Mouse (Mus musculus) induced T-regulatory cell, adult 2 months (primary cell): ENCODE measurements around the gene Rtbdn.

ENCODE experiments used
- DNase-seq: peaks from one replicate; pipeline ENCODE4 v3.0.0-alpha.2; 2012; ENCODE audit warnings: low read depth

Gene Rtbdn

GRCm38 (mm10) chr8:84963952-84964351 is 17.2 kb downstream of the Rtbdn start:
- DNase-seq: no peak

DNA sequence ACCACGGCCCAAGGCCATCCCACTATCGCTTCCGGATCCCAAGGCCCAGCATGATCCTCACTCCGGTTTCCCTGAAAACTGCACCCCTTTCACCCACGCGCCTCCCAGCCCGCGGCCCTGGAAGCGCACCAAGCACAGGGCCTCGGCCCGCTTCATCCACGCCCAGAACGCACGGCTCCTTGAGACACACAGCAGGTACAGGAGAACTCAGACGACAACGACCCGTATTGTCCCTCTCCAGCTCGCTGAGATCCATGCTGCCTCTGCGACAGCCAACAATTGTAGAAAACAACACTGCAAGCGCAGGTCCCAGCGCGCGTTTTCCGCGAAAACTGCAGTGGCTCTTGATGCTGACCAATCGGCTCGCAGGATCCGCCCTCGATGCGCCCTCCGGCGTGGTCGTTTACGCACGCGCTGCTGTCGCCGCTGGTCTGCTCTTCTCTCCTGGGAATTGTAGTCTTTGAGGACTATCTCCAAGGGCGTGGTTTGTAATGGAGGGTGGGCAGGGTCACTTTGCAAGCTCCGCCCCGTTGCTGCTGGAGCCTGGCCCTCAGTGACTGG is 19.0 kb downstream of the Rtbdn start:
- DNase-seq: peak; percentile 95

DNA sequence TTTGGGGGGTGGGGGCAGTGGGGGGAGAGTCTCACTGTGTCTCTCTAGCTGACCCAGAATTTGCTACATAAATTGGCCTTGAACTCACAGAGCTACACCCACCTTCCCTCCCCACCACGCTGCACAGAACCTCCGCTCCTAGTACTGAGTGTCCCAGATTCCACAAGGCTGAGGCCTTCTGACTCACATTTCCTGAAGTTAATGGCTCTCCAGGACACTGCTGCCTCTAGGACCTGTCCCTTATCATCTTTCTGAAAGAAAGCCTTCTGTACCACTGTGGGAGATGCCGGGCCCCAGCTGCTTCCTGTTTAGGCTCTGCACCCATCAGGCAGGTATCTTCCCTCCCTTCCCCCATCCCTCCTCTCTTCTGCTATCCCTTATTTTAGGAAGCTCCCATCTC is 19.8 kb downstream of the Rtbdn start:
- DNase-seq: no peak

- DNase-seq: no peak
These were observed 20.9 kb downstream of the Rtbdn start for GRCm38 (mm10) chr8:84967532-84968304.

GRCm38 (mm10) chr8:84968650-84969049 is 21.9 kb downstream of the Rtbdn start:
- no peak for DNase-seq

- DNase-seq: peak; percentile 83
These were observed 22.7 kb downstream of the Rtbdn start, which contains the start of the genes Gm49661, Prdx2 and Rnaseh2a for GRCm38 (mm10) chr8:84969241-84970134. TSS of gene Gm49661 (minus strand) at chr8:84969433. TSS of gene Prdx2 (plus strand) at chr8:84969587. TSS of gene Rnaseh2a (minus strand) at chr8:84969767.

DNA sequence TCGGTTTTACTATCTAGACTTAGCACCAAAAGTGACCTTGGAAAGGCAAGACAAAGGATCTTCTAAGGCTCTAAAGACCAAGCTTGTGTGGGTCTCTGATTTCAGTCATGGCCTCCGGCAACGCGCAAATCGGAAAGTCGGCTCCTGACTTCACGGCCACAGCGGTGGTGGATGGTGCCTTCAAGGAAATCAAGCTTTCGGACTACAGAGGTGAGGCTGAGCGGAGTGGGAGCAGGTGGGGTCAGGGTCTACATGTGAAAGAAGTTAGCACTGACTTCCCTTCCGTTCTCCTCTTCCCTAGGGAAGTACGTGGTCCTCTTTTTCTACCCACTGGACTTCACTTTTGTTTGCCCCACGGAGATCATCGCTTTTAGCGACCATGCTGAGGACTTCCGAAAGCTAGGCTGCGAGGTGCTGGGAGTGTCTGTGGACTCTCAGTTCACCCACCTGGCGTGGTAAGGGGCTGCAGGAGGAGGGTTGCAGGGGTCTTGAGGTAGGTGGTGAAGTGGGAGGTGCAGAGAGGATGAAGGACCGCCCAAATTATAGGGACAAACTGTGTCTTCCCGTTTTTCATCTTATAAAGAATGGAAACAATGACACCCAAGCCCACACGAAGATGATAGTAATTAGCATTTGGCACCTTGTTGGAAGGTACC is 23.5 kb downstream of the Rtbdn start:
- no peak for DNase-seq

DNA sequence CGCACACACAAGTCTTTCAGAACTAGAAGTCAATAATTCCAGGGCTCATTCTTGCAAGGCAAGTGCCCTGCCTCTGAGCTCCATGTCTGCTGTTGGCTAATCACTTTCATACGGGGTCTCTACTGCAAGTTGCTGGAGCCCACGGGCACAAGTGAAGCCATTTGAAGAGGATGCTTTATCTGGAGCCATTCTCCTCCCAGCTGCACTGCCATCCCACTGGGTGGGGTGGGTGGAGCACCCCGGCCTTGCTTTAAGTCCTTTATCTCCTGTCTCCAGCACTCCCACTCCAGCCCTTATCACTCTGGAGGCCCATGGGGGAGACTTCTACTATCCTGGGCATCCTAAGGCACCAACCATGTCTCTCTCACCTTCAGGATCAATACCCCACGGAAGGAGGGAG is 24.1 kb downstream of the Rtbdn start:
- DNase-seq: no peak

- no peak for DNase-seq
These were observed 26.3 kb downstream of the Rtbdn start for GRCm38 (mm10) chr8:84973079-84973478.

DNA sequence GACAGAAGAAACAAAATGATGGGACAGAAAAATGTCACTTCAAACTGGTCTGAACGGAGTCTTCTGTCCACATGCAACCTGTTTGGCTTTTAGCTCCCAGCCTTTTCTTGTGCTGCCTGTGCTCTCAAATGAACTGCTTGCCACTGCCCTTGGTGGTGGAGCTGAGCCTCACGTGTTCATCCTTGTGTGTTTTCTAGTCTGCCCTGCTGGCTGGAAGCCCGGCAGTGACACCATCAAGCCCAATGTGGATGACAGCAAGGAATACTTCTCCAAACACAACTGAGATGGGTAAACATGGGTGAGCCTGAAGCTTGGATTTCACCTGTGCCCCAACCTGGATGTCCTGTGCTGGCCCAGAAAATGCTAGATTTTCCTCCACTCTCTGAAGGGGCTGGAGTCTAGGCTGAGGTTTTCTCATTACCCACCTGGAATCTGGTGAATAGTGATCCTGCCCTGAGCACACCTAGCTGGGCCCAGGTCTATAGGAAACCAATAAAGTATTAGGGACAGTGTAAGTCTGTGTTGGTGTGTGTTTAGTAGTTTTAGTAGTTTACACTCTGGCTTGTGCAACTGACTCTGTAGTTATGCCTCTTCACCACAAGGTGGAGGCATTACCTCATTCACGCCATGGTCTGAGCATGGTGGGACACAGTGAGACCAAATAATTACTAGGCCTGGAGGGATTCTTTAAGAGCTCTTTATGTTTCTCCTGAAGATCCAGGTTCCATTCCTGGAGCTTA is 27.2 kb downstream of the Rtbdn start:
- DNase-seq: peak; percentile 86

DNA sequence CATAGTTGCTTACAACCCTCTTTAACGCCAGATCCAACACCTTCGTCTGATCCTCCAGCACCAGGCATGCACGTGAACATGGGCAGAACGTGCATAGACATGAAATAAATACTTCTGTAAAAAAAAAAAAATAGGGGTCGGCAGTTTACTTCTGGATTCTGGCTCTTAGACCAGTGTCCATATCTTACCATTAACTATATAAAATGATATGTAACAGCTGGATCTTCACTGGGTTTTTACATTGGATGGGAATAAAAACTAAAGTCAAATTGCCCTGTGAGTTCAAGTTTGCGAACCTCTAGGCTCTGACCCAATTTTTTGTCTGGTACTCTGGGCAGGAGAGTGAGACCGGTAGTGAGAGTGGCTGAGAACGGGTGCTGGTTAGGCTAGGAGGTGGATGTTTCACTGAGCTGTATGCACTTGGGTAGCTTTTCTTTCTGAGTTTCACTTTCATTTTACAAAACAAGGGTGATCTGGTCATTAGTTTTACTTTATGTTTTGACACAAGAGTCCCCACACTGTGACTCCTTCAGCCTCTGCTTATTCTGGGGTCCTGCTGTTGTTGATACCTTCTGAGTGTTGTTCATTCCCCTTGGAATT is 27.9 kb downstream of the Rtbdn start:
- DNase-seq: peak; percentile 87

GRCm38 (mm10) chr8:84975434-84975833 is 28.6 kb downstream of the Rtbdn start:
- DNase-seq: peak; percentile 92

- DNase-seq: peak; percentile 98
These were observed 29.4 kb downstream of the Rtbdn start for GRCm38 (mm10) chr8:84976031-84976762.

- DNase-seq: no peak
These were observed 30.1 kb downstream of the Rtbdn start for GRCm38 (mm10) chr8:84976763-84977434.

DNA sequence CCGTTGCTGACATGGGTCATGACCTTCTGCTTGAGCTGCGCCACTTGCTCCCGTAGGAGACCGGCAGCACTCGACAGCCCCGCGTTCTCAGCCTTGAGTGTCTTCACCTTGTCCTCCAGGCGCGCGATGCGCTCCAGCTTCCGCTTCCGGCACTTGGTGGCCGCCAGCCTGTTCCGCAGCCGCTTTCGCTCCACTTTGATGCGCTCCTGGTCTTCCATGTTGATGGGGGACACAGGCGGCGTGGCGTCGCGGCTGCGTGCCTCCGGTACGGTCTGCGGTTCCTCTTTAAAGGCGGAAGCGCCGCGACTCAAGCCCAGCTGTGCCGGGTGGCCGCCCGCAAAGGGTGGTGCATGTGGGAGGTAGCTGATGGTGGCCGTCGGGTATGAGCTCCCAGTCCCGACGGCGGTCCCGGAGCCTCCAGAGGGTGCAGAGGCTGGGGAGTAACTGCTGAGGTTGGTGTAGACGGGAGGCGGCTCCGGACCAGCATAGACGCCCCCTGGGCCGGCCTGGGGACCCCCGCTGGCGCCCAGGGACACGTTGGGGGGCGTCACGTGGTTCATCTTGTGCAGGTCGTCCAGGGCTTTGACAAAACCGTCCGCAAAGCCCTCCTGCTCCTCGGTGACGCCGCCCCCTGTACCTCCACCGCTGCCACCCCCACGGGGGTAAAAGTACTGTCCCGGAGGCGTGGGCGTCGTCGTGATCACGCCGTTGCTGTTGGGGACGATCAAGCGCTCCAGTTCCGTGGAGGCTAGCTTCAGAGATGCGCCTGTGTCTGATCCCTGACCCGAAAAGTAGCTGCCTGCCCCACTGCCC is 30.9 kb downstream of the Rtbdn start:
- DNase-seq: peak; percentile 88

DNA sequence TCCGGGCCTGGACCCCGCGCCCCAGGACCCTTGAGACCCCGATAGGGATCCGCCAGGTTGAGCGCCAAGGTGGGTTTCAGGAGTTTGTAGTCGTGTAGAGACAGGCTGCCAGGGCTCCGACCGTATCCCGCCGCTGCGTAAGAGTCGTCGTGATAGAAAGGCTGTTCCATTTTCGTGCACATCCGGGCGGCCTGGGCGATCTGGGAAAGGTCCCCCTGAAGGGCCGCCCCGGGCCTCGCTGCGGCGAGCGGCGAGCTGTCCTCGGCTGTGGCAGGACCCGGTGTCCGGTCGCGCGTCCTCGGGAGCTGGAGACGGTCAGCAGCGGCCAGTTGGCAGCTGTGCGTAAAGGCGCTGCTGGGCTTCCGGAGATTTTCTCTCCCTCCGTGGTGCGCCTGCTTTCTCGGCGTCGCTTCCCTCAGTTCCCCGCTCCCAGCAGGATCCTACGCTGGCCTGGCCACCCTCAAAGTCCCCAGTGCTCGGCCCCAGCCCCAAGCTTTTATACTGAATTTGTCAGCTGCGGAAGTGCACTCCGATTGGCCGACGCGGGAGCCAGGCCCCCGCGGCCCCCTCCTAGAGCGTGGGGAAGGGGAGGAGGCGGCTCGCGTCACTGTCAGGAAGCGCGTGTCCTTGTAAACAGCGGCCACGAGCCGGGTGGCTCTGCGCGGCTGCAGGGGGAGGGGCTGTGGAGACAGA is 31.6 kb downstream of the Rtbdn start, which contains the start of gene Junb:
TSS of gene Junb (minus strand) at position 471 of the 693 bp plus-strand sequence.
- DNase-seq: peak; percentile 98

GRCm38 (mm10) chr8:84979599-84980421 is 33.0 kb downstream of the Rtbdn start:
- peak; percentile 98 for DNase-seq
